Mouse (Mus musculus) G1E (cell line): Measurements from ENCODE around the gene Slco1a5.

Experiments used
- CTCF ChIP-seq: IDR thresholded peaks from 2 replicates; pipeline ENCODE4 v1.5.1; 2012; ENCODE audit warnings: low read depth, low read length, inconsistent platforms, mixed read lengths
- GATA1 ChIP-seq: IDR thresholded peaks from 2 replicates; pipeline ENCODE4 v1.6.1; 2012; ENCODE audit warnings: borderline replicate concordance, low read length, inconsistent platforms, mixed read lengths
- POLR2AphosphoS5 ChIP-seq: IDR thresholded peaks from 2 replicates; pipeline ENCODE4 v1.6.1; 2012; ENCODE audit warnings: low read depth, low read length, inconsistent platforms; ENCODE audit not compliant: insufficient replicate concordance

GRCm38 (mm10) chr6:142366473-142367018 lies 43.8 kb upstream of the Slco1a5 start:
- TF ChIP-seq CTCF (no peak), POLR2AphosphoS5 (no peak), GATA1 (no peak)
